Mouse (Mus musculus): ENCODE data around the gene Aldh5a1.

DNA sequence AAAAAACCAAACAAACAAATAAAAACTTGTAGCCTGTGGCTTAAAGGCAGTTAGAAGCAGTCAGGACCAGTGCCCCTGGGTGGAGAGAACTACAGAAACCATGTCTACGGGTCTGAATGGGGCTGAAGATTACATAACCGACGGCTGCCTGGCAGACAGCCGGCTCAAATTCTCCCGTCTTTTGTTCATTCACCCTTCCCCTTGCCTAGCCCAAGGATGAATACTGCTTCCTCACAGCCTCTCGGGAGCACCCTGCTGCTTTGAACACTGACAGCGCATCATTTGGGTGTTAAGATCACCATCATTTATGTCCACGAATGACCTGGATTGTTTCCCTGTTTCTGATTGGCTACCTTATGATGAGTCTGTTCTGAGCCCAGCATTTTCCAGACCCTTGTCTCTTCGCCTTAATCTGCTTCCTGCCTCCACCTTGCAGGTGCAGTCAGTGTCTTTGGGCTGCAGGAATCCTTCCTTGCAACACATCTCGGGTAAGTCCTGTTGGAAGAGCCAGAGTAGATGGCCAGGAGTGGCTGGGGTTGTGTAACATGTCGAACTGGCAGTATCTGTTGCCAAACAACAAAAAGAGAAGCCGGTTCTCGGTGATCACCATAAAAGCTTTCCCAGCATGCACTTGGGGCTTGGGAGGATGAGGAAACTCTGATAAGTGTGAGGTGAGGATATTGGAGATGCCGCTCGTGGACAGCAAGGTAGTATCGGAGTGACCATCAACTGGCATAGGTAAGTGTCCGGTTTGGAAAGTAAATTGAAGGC lies 5.2 kb upstream of the Aldh5a1 start, which contains the start of gene Gpld1:
- TF ChIP-seq CTCF (IDR thresholded peaks at IDR 0.05; ENCODE audit: extremely low read depth, insufficient read length, insufficient replicate concordance, low read depth, low read length) (no peak), POLR2A (IDR thresholded peaks at IDR 0.05; ENCODE audit: low read depth, low read length) (no peak)
